Mouse (Mus musculus): ENCODE measurements around the gene Fgfr2.

GRCm38 (mm10) chr7:133114847-133115470 lies 8.2 kb downstream of the Fgfr2 start:
- TF ChIP-seq USF1 (IDR thresholded peaks at IDR 0.05; ENCODE audit: low read depth) (no peak), POLR2A (IDR thresholded peaks at IDR 0.05; ENCODE audit: insufficient read length, low read depth) (no peak), TCF12 (IDR thresholded peaks at IDR 0.05; ENCODE audit: insufficient read depth, poor library complexity, severe bottlenecking) (no peak), MAX (IDR thresholded peaks at IDR 0.05; ENCODE audit: low read depth) (no peak), POLR2AphosphoS2 (IDR thresholded peaks at IDR 0.05; ENCODE audit: insufficient read length, low read depth) (no peak), E2F4 (IDR thresholded peaks at IDR 0.05; ENCODE audit: insufficient read depth) (no peak), REST (IDR thresholded peaks at IDR 0.05; ENCODE audit: insufficient read depth, insufficient read length) (no peak), TCF3 (IDR thresholded peaks at IDR 0.05; ENCODE audit: insufficient read length, low read depth) (no peak), SRF (IDR thresholded peaks at IDR 0.05; ENCODE audit: control insufficient read depth, insufficient read length, low read depth) (no peak), MYOD1 (IDR thresholded peaks at IDR 0.05; ENCODE audit: control insufficient read depth in 1 of 3, insufficient read length in 2 of 3, low read depth in 2 of 3) (no peak), CEBPB (IDR thresholded peaks at IDR 0.05; ENCODE audit: insufficient read depth, poor library complexity, severe bottlenecking) (no peak)
